Mouse (Mus musculus): ENCODE data around the gene Ccdc171. TPM values are rescaled to one million over a fixed set of nuclear protein-coding genes. Genes with fewer than 3 reads are reported as not detected.
"Not testable (repeated sequence)": the region's sequence is repeated elsewhere in the genome, so short reads cannot be mapped to it uniquely, and the experiment has no call there.

The Ccdc171 gene
- polyA plus RNA-seq, 1 experiment = 2.2 TPM

DNA sequence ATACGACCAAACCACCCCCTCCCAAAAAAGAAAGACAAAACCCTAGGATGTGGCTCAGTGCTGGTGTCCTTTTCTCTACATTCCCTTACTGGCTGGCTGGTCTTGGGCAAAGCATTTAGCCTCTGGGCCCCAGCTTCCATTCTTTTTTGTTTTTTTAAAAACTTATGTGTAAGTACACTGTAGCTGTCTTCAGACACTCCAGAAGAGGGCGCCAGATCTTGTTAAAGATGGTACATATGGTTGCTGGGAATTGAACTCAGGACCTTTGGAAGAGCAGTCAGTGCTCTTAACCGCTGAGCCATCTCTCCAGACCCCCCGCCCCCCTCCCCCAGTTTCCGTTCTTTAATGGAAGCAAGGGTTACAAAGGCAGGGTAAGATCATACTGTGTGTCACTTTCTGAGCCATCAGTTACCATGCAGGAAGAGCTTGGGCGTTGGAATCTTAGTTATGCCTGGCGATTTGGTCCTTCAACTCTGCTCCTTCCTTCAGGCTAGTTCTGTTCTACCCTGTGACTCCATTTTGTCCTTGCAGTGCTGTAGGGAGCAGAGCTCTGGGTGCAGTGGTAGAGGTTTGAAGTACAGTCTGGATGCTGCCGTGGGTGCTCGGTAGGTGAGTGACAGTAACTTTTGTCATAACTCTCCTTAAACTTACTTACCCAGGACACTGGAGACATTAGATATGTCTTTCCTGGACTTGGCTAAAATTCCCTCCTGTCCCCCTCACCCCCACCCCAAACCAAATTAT lies 8.0 kb downstream of the Ccdc171 start:
- 93% methylated on average over 9 of the region's 9 CpGs for WGBS
- DNase-seq = no peak
- Histone ChIP-seq H3K27me3 (ENCODE audit: control insufficient read depth, insufficient read depth, low read length) (no peaks in the 10 kb centered on the region), H3K36me3 (ENCODE audit: control insufficient read depth, insufficient read depth, low read length) (no peaks in the 10 kb centered on the region), H3K4me3 (ENCODE audit: control insufficient read depth, insufficient read depth, low read length) (no peak overlapping the region), H3K27ac (ENCODE audit: control insufficient read depth, insufficient read depth, low read length) (no peak overlapping the region), H3K4me1 (replicated peaks; ENCODE audit: control insufficient read depth, insufficient read depth, low read length) (no peaks in the 10 kb centered on the region)
- TF ChIP-seq POLR2A (IDR thresholded peaks at IDR 0.05; ENCODE audit: control insufficient read depth, extremely low read depth, insufficient read depth, low read length, poor library complexity) = no peak
- no peak for TF ChIP-seq CTCF (IDR thresholded peaks at IDR 0.05; ENCODE audit: borderline replicate concordance, control insufficient read depth, extremely low read depth, insufficient read depth, low read length, poor library complexity)

DNA sequence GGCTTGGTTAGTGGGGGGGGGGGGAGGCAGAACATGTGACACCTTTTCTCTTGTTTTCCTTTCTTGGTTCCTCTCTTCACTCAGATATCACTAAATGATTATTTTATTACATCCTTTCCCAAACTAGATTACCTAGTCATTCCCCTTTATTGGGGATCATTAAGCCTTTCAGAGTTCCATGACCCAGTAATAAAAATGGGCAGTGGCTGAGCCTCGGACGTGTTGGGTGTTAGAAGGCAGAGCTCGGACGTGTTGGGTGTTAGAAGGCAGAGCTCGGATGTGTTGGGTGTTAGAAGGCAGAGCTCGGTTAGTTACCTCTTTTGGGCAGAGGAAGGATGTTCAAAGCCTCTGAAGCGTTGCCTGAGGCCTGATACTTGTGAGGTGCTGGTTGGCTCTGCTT lies 8.7 kb downstream of the Ccdc171 start:
- Histone ChIP-seq H3K4me3 (ENCODE audit: control insufficient read depth, insufficient read depth, low read length) (no peak overlapping the region), H3K27ac (ENCODE audit: control insufficient read depth, insufficient read depth, low read length) (no peak overlapping the region), H3K27me3 (ENCODE audit: control insufficient read depth, insufficient read depth, low read length) (no peaks in the 10 kb centered on the region), H3K4me1 (replicated peaks; ENCODE audit: control insufficient read depth, insufficient read depth, low read length) (no peaks in the 10 kb centered on the region), H3K36me3 (ENCODE audit: control insufficient read depth, insufficient read depth, low read length) (no peaks in the 10 kb centered on the region)
- TF ChIP-seq CTCF (IDR thresholded peaks at IDR 0.05; ENCODE audit: borderline replicate concordance, control insufficient read depth, extremely low read depth, insufficient read depth, low read length, poor library complexity) = no peak
- no peak for TF ChIP-seq POLR2A (IDR thresholded peaks at IDR 0.05; ENCODE audit: control insufficient read depth, extremely low read depth, insufficient read depth, low read length, poor library complexity)
- 95% methylated on average over 7 of the region's 7 CpGs for WGBS
- DNase-seq = no peak

GRCm38 (mm10) chr4:83549501-83549900 lies 24.2 kb downstream of the Ccdc171 start:
- no peaks in the 10 kb centered on the region for H3K36me3 ChIP-seq (ENCODE audit: control insufficient read depth, insufficient read depth, low read length)
- no peaks in the 10 kb centered on the region for H3K4me1 ChIP-seq (replicated peaks; ENCODE audit: control insufficient read depth, insufficient read depth, low read length)
- no peak for DNase-seq
- H3K4me3 ChIP-seq (ENCODE audit: control insufficient read depth, insufficient read depth, low read length) = no peak overlapping the region
- no peak overlapping the region for H3K27ac ChIP-seq (ENCODE audit: control insufficient read depth, insufficient read depth, low read length)
- no peaks in the 10 kb centered on the region for H3K27me3 ChIP-seq (ENCODE audit: control insufficient read depth, insufficient read depth, low read length)
- 87% methylated on average over 18 of the region's 18 CpGs for whole genome bisulfite sequencing
- TF ChIP-seq POLR2A (IDR thresholded peaks at IDR 0.05; ENCODE audit: control insufficient read depth, extremely low read depth, insufficient read depth, low read length, poor library complexity) (no peak), CTCF (IDR thresholded peaks at IDR 0.05; ENCODE audit: borderline replicate concordance, control insufficient read depth, extremely low read depth, insufficient read depth, low read length, poor library complexity) (no peak)

DNA sequence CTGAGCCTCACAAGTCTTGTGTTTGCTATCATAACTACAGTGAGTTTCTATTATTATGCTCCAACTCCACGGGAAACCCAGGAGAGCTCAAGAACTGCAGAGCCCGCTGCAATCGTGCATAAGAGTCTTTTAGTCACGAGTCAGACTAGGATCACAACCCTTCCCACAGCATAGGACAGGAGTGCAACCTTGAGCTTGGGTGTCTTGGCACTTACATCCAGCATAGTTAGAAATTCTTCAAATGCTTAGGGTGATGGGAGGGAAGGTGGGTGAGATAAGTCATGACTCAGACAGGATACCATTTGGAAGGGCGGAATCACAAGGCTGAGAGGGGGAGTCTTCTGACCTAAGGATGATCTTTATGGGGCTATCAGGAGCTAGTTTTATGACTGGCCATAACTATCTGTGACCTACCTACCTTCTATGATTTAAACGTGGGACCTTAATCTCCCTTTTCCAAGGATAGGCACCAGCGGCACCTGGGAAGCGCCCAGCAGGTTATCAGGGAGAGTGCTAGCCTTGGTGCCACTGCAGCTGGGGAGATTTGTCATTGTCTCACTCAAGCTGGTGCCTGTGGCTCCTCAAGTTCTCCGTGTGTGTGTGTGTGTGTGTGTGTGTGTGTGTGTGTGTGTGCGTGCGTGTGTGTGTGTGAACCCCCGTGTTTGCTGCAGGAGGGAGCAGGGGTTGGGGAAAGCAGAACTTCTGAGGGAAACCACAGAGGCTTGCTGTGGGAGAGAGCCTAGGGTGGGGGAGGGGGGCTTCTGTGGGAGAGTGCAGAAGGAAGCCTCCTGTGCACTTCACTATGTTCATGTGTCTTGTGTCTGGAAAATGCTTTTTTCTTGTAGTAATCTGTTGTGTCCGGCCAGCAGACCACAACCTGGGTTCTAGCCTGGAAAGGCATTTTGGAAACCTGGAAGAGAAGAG lies 42.1 kb downstream of the Ccdc171 start:
- no peaks in the 10 kb centered on the region for H3K36me3 ChIP-seq (ENCODE audit: control insufficient read depth, insufficient read depth, low read length)
- WGBS = 30% methylated on average over 13 of the region's 13 CpGs
- peak; percentile 53 for DNase-seq
- TF ChIP-seq CTCF (IDR thresholded peaks at IDR 0.05; ENCODE audit: borderline replicate concordance, control insufficient read depth, extremely low read depth, insufficient read depth, low read length, poor library complexity) (no peak), POLR2A (IDR thresholded peaks at IDR 0.05; ENCODE audit: control insufficient read depth, extremely low read depth, insufficient read depth, low read length, poor library complexity) (no peak)
- peaks cover 11% of the 10 kb centered on the region for H3K4me1 ChIP-seq (replicated peaks; ENCODE audit: control insufficient read depth, insufficient read depth, low read length)
- no peak overlapping the region for H3K27ac ChIP-seq (ENCODE audit: control insufficient read depth, insufficient read depth, low read length)
- H3K27me3 ChIP-seq (ENCODE audit: control insufficient read depth, insufficient read depth, low read length) = no peaks in the 10 kb centered on the region
- no peak overlapping the region for H3K4me3 ChIP-seq (ENCODE audit: control insufficient read depth, insufficient read depth, low read length)

- WGBS = 2% methylated on average over 9 of the region's 9 CpGs
- Histone ChIP-seq H3K4me3 (ENCODE audit: control insufficient read depth, insufficient read depth, low read length) (peak overlapping the region; percentile 23), H3K4me1 (replicated peaks; ENCODE audit: control insufficient read depth, insufficient read depth, low read length) (peaks cover 11% of the 10 kb centered on the region)
- H3K36me3 ChIP-seq (ENCODE audit: control insufficient read depth, insufficient read depth, low read length); H3K27ac ChIP-seq (ENCODE audit: control insufficient read depth, insufficient read depth, low read length); H3K27me3 ChIP-seq (ENCODE audit: control insufficient read depth, insufficient read depth, low read length): not testable (repeated sequence)
- DNase-seq = peak; percentile 45
Measured at GRCm38 (mm10) chr4:83568145-83568544, 42.8 kb downstream of the Ccdc171 start.

DNA sequence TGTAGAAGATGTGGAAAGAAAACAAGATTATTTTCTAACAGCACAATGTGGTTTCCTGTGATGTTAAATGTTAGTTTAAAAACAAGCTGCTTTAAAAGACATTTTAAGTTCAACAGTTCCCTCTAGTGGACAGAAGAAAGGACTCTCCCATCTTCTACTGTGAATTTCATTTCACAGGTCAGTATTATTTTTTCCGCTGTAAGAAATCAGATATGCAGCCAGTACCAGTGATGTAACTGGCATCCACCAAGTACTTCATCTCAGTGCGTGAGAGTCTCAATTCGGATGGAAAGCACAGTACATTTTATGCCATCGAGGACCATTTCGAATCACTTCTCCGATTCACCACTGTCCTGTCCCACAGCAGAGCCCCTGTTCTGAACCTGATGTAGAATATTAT lies 45.2 kb downstream of the Ccdc171 start:
- 57% methylated on average over 6 of the region's 6 CpGs for WGBS
- no peak for TF ChIP-seq POLR2A (IDR thresholded peaks at IDR 0.05; ENCODE audit: control insufficient read depth, extremely low read depth, insufficient read depth, low read length, poor library complexity)
- no peak for TF ChIP-seq CTCF (IDR thresholded peaks at IDR 0.05; ENCODE audit: borderline replicate concordance, control insufficient read depth, extremely low read depth, insufficient read depth, low read length, poor library complexity)
- H3K36me3 ChIP-seq (ENCODE audit: control insufficient read depth, insufficient read depth, low read length) = no peaks in the 10 kb centered on the region
- no peaks in the 10 kb centered on the region for H3K27me3 ChIP-seq (ENCODE audit: control insufficient read depth, insufficient read depth, low read length)
- no peak overlapping the region for H3K4me3 ChIP-seq (ENCODE audit: control insufficient read depth, insufficient read depth, low read length)
- peaks cover 11% of the 10 kb centered on the region for H3K4me1 ChIP-seq (replicated peaks; ENCODE audit: control insufficient read depth, insufficient read depth, low read length)
- H3K27ac ChIP-seq (ENCODE audit: control insufficient read depth, insufficient read depth, low read length) = no peak overlapping the region
- no peak for DNase-seq
